Mouse (Mus musculus) ES-Bruce4 (cell line): Measurements from ENCODE around the gene Slc12a3. TPM values are rescaled to one million over a fixed set of nuclear protein-coding genes. Genes with fewer than 3 reads are reported as not detected.

Experiments
- H3K27ac ChIP-seq: 2 replicates; pipeline ENCODE4 v1.5.1; 2012; ENCODE audit warnings: low read length, inconsistent platforms; ENCODE audit not compliant: insufficient read depth
- H3K27me3 ChIP-seq: 2 replicates; pipeline ENCODE4 v1.6.1; 2012; ENCODE audit warnings: mild to moderate bottlenecking, low read length, inconsistent platforms; ENCODE audit not compliant: control insufficient read depth, poor library complexity, insufficient read depth, severe bottlenecking
- H3K36me3 ChIP-seq: 2 replicates; pipeline ENCODE4 v1.6.1; 2012; ENCODE audit warnings: inconsistent platforms, mild to moderate bottlenecking, low read length, moderate library complexity; ENCODE audit not compliant: control insufficient read depth, poor library complexity, insufficient read depth, severe bottlenecking
- H3K4me1 ChIP-seq: one replicate; pipeline ENCODE4 v1.8.1; 2011; ENCODE audit warnings: low read length; ENCODE audit not compliant: control insufficient read depth, insufficient read depth
- H3K4me3 ChIP-seq: 2 replicates; pipeline ENCODE4 v1.5.1; 2011; ENCODE audit warnings: low read depth, mild to moderate bottlenecking, low read length
- H3K9ac ChIP-seq: 2 replicates; pipeline ENCODE4 v1.6.1; 2012; ENCODE audit warnings: low read depth, mild to moderate bottlenecking, inconsistent platforms; ENCODE audit not compliant: poor library complexity, severe bottlenecking
- H3K9me3 ChIP-seq: replicated peaks from 2 replicates; pipeline ENCODE4 v1.6.1; 2012; ENCODE audit warnings: mild to moderate bottlenecking, low read length, inconsistent platforms; ENCODE audit not compliant: control insufficient read depth, poor library complexity, insufficient read depth, severe bottlenecking
- CTCF ChIP-seq: IDR thresholded peaks from one replicate; pipeline ENCODE4 v1.8.1; 2011; ENCODE audit warnings: low read depth, low read length
- EP300 ChIP-seq: IDR thresholded peaks from 2 replicates; pipeline ENCODE4 v1.6.1; 2011; ENCODE audit warnings: low read depth, low read length; ENCODE audit not compliant: insufficient read depth
- POLR2A ChIP-seq: IDR thresholded peaks from one replicate; pipeline ENCODE4 v1.8.1; 2011; ENCODE audit warnings: low read length; ENCODE audit not compliant: insufficient read depth
- polyA plus RNA-seq: library from polyadenylated mRNA; stranded (reverse); fragments of >200 nt; gene quantifications from 2 replicates; pipeline ENCODE4 v1.2.4, GENCODE M21; 2011; ENCODE audit warnings: low read depth; ENCODE audit not compliant: missing spikeins, insufficient read depth, insufficient read length

Gene Slc12a3
- polyA plus RNA-seq, 1 experiment: not detected

DNA sequence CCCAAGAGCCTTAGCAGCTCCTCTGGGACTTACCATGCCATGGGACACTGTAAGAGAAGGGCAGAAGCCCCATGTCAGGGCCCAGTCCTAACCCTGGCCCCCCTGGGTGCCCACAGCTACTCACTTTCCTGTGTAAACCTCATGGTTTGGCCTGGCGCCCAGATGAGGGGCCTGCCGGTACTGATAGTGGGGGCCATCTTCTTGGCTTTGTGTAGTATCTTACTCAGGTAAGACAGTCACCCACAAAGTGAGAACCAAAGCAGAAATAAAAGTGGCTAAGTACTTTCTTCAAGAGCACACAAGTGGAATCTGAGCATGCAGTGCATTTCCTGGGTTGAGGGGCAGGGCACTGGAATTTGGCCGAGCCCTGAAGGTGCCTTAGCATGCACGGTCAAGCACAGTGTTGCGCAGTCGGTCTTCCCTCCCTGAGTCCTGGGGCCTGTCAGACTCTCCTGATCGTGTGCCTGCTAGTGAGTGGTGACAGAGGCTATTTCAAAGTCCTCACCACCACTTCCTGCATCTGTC, 21.9 kb upstream of the Slc12a3 start:
- Histone ChIP-seq H3K27ac (no peak overlapping the region), H3K36me3 (peaks cover 79% of the 10 kb centered on the region), H3K27me3 (no peaks in the 10 kb centered on the region), H3K4me1 (no peaks in the 10 kb centered on the region), H3K9me3 (no peaks in the 10 kb centered on the region), H3K4me3 (no peak overlapping the region), H3K9ac (no peak overlapping the region)
- TF ChIP-seq EP300 (no peak), POLR2A (no peak), CTCF (no peak)

DNA sequence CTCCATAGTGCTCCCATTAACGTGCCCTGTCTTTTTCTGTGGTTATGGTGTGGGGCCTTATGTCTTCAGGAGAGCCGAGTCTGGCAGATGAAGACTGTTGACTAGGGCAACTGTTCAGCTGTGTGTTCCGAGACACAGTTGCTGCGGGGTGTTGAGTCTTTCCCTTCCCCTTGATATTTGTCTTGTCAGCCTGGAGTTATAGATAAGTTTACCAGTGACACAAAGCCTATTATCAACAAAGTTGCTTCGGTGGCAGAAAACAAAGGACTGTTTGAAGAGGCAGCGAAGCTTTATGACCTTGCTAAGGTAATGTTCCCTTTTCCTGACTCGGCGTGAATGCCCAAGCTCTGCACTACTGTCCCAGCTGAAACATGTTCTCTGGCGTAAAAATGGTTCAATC, 21.3 kb upstream of the Slc12a3 start:
- Histone ChIP-seq H3K9ac (no peak overlapping the region), H3K36me3 (peaks cover 75% of the 10 kb centered on the region)
- TF ChIP-seq POLR2A (no peak), EP300 (no peak), CTCF (no peak)

DNA sequence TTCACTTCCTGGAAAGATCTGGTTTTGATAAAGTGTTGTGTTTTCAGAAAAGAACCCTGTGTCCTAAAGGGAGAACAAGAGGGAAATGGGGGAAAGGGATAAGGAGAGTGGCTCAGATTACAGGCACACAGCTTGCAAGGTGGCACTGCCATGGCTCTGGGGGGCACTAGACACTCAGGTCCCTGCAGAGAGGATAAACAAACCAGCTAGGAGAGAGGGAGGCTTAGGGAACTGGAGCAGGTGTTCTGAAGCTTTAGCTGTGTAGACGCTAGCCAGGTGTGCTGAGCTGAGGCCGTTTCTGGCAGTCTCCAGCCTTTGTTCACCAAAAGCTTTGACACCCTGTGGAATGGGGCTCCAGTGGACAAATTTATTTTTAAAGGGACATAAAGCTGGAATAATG, 14.9 kb upstream of the Slc12a3 start:
- Histone ChIP-seq H3K9ac (no peak overlapping the region), H3K9me3 (no peaks in the 10 kb centered on the region), H3K4me1 (no peaks in the 10 kb centered on the region), H3K27me3 (no peaks in the 10 kb centered on the region), H3K27ac (no peak overlapping the region), H3K4me3 (no peak overlapping the region), H3K36me3 (peaks cover 37% of the 10 kb centered on the region)
- TF ChIP-seq POLR2A (no peak), CTCF (no peak), EP300 (no peak)

More for the DNA sequence above, 21.3 kb upstream of the Slc12a3 start:
- H3K27me3 ChIP-seq: no peaks in the 10 kb centered on the region
- no peaks in the 10 kb centered on the region for H3K4me1 ChIP-seq
- no peak overlapping the region for H3K4me3 ChIP-seq
- no peaks in the 10 kb centered on the region for H3K9me3 ChIP-seq
- H3K27ac ChIP-seq: no peak overlapping the region

DNA sequence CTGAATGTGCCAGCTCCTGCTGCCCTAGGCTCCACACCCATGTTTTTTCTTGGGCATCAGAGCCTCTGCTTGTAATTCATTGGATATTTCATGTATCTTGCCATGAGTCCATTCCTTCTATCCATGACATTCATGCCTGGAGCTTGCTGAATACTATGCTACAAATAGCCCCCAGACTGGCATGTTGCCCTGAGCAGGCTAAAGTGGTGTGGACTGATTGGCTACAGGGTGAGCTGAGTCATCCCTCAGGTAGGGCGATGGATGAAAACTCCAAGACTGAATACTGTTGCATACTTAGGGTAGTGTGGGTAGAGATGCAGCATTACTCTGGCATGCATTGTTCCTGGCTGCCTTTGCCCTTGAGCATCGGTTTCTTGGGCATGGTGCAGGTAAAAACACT, 11.8 kb upstream of the Slc12a3 start:
- Histone ChIP-seq H3K4me3 (no peak overlapping the region), H3K36me3 (peaks cover 9% of the 10 kb centered on the region)

DNA sequence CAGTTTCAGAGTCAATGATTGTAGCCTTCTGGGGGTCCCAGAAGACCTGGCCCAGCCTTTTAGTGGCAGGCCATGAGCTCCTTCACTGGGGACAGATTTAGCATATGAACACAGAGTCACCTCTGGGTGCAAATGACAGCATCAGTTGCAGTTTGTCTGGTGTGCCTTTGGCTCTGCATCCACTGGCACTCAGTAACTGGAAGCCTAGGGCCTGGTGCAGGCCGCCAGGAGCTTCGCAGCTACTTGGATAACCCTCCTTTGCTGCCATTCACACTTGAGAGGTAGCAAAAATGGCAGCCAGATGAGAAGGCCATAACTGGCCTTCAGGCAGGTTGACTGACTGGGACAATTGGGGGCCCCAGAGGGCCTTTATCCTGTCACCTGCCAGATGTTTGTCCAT, 11.3 kb upstream of the Slc12a3 start:
- TF ChIP-seq EP300: no peak
- TF ChIP-seq CTCF: no peak
- no peak for TF ChIP-seq POLR2A
- no peak overlapping the region for H3K27ac ChIP-seq
- no peaks in the 10 kb centered on the region for H3K4me1 ChIP-seq

More for the DNA sequence above, 11.8 kb upstream of the Slc12a3 start:
- Histone ChIP-seq H3K4me1 (no peaks in the 10 kb centered on the region), H3K9ac (no peak overlapping the region), H3K9me3 (no peaks in the 10 kb centered on the region), H3K27me3 (no peaks in the 10 kb centered on the region), H3K27ac (no peak overlapping the region)
- no peak for TF ChIP-seq CTCF
- TF ChIP-seq EP300: no peak
- no peak for TF ChIP-seq POLR2A

DNA sequence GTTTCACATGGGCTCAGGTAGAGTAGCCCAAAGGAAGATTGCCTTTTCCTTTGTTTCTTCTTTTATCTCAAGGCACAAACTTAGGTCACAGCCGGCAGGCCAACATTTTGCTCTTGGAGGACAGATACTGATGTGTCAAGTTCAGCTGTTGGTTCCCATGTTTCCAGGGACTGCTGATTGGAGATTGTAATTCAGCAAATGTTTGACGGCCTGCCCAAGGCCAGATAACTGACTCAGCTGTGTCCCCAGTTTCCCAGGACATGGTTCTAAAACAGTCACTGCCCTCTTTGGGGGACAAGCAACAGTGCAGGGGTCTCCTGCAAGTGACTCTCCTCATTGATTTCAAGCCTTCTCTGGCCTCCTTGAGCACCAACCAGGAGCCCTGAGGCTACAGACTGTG, 9.0 kb upstream of the Slc12a3 start:
- H3K4me1 ChIP-seq: peaks cover 2% of the 10 kb centered on the region
- no peak overlapping the region for H3K4me3 ChIP-seq
- TF ChIP-seq POLR2A: no peak
- TF ChIP-seq CTCF: no peak
- TF ChIP-seq EP300: no peak
- no peak overlapping the region for H3K9ac ChIP-seq
- no peaks in the 10 kb centered on the region for H3K27me3 ChIP-seq
- no peaks in the 10 kb centered on the region for H3K9me3 ChIP-seq
- H3K27ac ChIP-seq: no peak overlapping the region
- H3K36me3 ChIP-seq: peaks cover 5% of the 10 kb centered on the region; the same call in 1 of the 2 replicates

More for the DNA sequence above, 11.3 kb upstream of the Slc12a3 start:
- Histone ChIP-seq H3K27me3 (no peaks in the 10 kb centered on the region), H3K9ac (no peak overlapping the region), H3K9me3 (no peaks in the 10 kb centered on the region), H3K4me3 (no peak overlapping the region), H3K36me3 (peaks cover 9% of the 10 kb centered on the region)
